Mouse (Mus musculus) mature B cell (primary cell): ENCODE measurements around the gene Plvap.

Source experiments
- in situ Hi-C: fragments of 300-500 bp; cut with MboI; formaldehyde crosslinking; loops from 2 replicates; pipeline ENCODE4 v1.14.3; 2019

Plvap gene

GRCm38 (mm10) chr8:71487691-71488445 is 23.7 kb downstream of the Plvap start, which contains the start of gene Gtpbp3:
Gtpbp3 (plus strand) TSS chr8:71488103.
- in situ Hi-C loops: no loop called here

- in situ Hi-C loops: no loop called here
These were observed 25.4 kb downstream of the Plvap start for GRCm38 (mm10) chr8:71486136-71486529.

GRCm38 (mm10) chr8:71485142-71486135 is 26.1 kb downstream of the Plvap start, which contains the start of gene Ano8:
Ano8 (minus strand) TSS chr8:71485963.
- in situ Hi-C loops: no loop called here

- in situ Hi-C loops: no loop called here
These were observed 26.8 kb downstream of the Plvap start for GRCm38 (mm10) chr8:71484736-71485135.

- in situ Hi-C loops: no loop called here
These were observed 27.6 kb downstream of the Plvap start for GRCm38 (mm10) chr8:71483932-71484331.

- in situ Hi-C loops: no loop called here
These were observed 32.6 kb downstream of the Plvap start for GRCm38 (mm10) chr8:71478943-71479342.

GRCm38 (mm10) chr8:71477196-71477845 is 34.2 kb downstream of the Plvap start:
- in situ Hi-C loops: no loop called here

- in situ Hi-C loops: no loop called here
These were observed 35.2 kb downstream of the Plvap start for GRCm38 (mm10) chr8:71476099-71476940.

GRCm38 (mm10) chr8:71475702-71476075 is 35.9 kb downstream of the Plvap start:
- in situ Hi-C loops: no loop called here

GRCm38 (mm10) chr8:71474785-71475701 is 36.5 kb downstream of the Plvap start:
- in situ Hi-C loops: no loop called here

GRCm38 (mm10) chr8:71474344-71474743 is 37.2 kb downstream of the Plvap start:
- in situ Hi-C loops: no loop called here

- in situ Hi-C loops: no loop called here
These were observed 38.8 kb downstream of the Plvap start for GRCm38 (mm10) chr8:71472601-71473386.

GRCm38 (mm10) chr8:71471861-71472260 is 39.7 kb downstream of the Plvap start:
- in situ Hi-C loops: no loop called here

- in situ Hi-C loops: no loop called here
These were observed 40.7 kb downstream of the Plvap start for GRCm38 (mm10) chr8:71470913-71471255.

- in situ Hi-C loops: no loop called here
These were observed 41.2 kb downstream of the Plvap start for GRCm38 (mm10) chr8:71470146-71470912.

- in situ Hi-C loops: no loop called here
These were observed 42.1 kb downstream of the Plvap start for GRCm38 (mm10) chr8:71469411-71469810.

GRCm38 (mm10) chr8:71468916-71469315 is 42.6 kb downstream of the Plvap start, which contains the start of gene Dda1:
Dda1 (plus strand) TSS chr8:71469199.
- in situ Hi-C loops: no loop called here

- in situ Hi-C loops: no loop called here
These were observed 43.6 kb downstream of the Plvap start for GRCm38 (mm10) chr8:71468001-71468400.

- in situ Hi-C loops: no loop called here
These were observed 44.4 kb downstream of the Plvap start for GRCm38 (mm10) chr8:71467201-71467600.
